Mouse (Mus musculus) kidney, embryonic 16.5 days (tissue): ENCODE data around the gene Nes. TPM values are rescaled to one million over a fixed set of nuclear protein-coding genes. Genes with fewer than 3 reads are reported as not detected.

ENCODE experiments used
- ATAC-seq: fragments of 200-750 bp; cut with Nextera tagmentation; 2 replicates; pipeline ENCODE4 v1.8.0; 2017; ENCODE audit warnings: moderate TSS enrichment; ENCODE audit not compliant: low FRiP score, low TSS enrichment
- H3K27ac ChIP-seq: fragments of 300-500 bp; sonication (generic); 2 replicates; pipeline ENCODE4 v1.5.1; 2014; ENCODE audit warnings: low read length
- H3K27me3 ChIP-seq: fragments of 300-500 bp; sonication (generic); 2 replicates; pipeline ENCODE4 v1.6.1; 2014; ENCODE audit warnings: low read length, control low read depth, mixed read lengths; ENCODE audit not compliant: insufficient read depth
- H3K36me3 ChIP-seq: fragments of 300-500 bp; sonication (generic); 2 replicates; pipeline ENCODE4 v1.6.1; 2014; ENCODE audit warnings: low read length, control low read depth, mixed read lengths; ENCODE audit not compliant: insufficient read depth
- H3K4me1 ChIP-seq: fragments of 300-500 bp; sonication (generic); 2 replicates; pipeline ENCODE4 v1.6.1; 2014; ENCODE audit warnings: low read length, control low read depth, mixed read lengths; ENCODE audit not compliant: insufficient read depth
- H3K4me2 ChIP-seq: fragments of 300-500 bp; sonication (generic); replicated peaks from 2 replicates; pipeline ENCODE4 v1.6.1; 2014; ENCODE audit warnings: low read depth, low read length
- H3K4me3 ChIP-seq: fragments of 300-500 bp; sonication (generic); 2 replicates; pipeline ENCODE4 v1.5.1; 2014; ENCODE audit warnings: mild to moderate bottlenecking, low read length
- H3K9ac ChIP-seq: fragments of 300-500 bp; sonication (generic); replicated peaks from 2 replicates; pipeline ENCODE4 v1.6.1; 2014; ENCODE audit warnings: low read length
- H3K9me3 ChIP-seq: fragments of 300-500 bp; sonication (generic); 2 replicates; pipeline ENCODE4 v1.6.1; 2016; ENCODE audit warnings: low read length, control low read depth
- WGBS: fragments of 180-500 bp; shearing (Covaris S2); extraction: QIAGEN DNeasy Blood & Tissue Kit; methylation state at CpG from one replicate; pipeline ENCODE4 v1.1.7; 2014; 5-methylcytosine and 5-hydroxymethylcytosine counted together
- polyA plus RNA-seq: library from polyadenylated mRNA; unstranded; fragments of >200 nt; fragmentation: Nextera tagmentation; extraction: Ambion mirVana; gene quantifications from 2 replicates; pipeline ENCODE4 v1.2.1, GENCODE M21; 2015

Gene Nes
- polyA plus RNA-seq = 25.7 and 26.6 TPM in 2 replicates

DNA sequence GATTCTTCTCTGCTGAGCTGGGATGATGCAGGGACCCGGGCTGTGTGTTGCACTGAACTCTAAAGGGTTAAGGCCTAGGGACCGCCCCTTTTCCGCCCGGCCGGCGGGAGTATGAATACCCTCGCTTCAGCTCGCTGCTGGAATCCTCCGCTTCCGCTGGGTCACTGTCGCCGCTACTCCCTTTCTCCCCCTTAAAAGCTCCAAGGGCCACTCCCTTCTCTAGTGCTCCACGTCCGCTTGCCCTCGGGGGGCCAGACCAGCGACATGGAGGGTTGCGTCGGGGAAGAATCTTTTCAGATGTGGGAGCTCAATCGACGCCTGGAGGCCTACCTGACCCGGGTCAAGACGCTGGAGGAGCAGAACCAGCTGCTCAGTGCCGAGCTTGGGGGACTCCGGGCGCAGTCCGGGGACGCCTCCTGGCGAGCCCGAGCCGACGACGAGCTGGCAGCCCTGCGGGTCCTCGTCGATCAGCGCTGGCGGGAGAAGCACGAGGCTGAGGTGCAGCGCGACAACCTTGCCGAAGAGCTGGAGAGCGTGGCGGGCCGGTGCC lies at the start of gene Nes:
TSS of gene Nes (plus strand) at position 140 of the 550 bp plus-strand sequence.
- H3K9me3 ChIP-seq = no peaks in the 10 kb centered on the region
- ATAC-seq = peak; percentile 72
- peak within 1 kb of the TSS; percentile 74 for H3K4me3 ChIP-seq
- H3K4me1 ChIP-seq = peaks cover 45% of the 10 kb centered on the region
- H3K4me2 ChIP-seq = peak within 1 kb of the TSS; percentile 91
- no peaks in the 10 kb centered on the region for H3K27me3 ChIP-seq
- peaks cover 9% of the 10 kb centered on the region; the same call in 1 of the 2 replicates for H3K36me3 ChIP-seq
- under 1% methylated on average over 44 of the region's 44 CpGs for WGBS
- H3K9ac ChIP-seq = peak within 1 kb of the TSS; percentile 85
- H3K27ac ChIP-seq = peak within 1 kb of the TSS; percentile 85

DNA sequence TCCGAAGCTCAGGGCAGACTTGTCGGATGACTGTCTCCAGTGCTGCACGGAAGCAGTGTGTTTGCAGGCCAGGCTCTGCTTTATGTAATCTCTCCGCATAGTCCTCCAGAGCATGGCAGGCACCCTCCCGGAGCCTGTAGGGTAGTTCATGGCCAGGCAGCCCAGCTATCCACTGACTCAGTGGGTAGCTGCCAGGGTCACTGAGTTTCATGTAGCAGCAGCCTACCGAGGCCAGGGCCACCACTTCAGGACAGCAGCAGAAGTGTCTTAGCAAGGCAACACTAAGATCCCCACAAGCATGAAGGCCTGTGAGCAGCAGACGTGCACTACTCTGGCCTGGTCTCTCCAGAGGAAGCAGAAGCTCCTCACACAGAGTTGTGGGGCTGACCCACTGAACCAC lies 45.9 kb upstream of the Nes start:
- no peak overlapping the region for H3K4me2 ChIP-seq
- H3K4me3 ChIP-seq = no peak overlapping the region
- H3K36me3 ChIP-seq = peaks cover 50% of the 10 kb centered on the region
- no peak for ATAC-seq
- no peak overlapping the region for H3K27ac ChIP-seq
- H3K4me1 ChIP-seq = peaks cover 9% of the 10 kb centered on the region
- WGBS = 88% methylated on average over 7 of the region's 7 CpGs
- no peaks in the 10 kb centered on the region for H3K9me3 ChIP-seq
- H3K27me3 ChIP-seq = no peaks in the 10 kb centered on the region
- no peak overlapping the region for H3K9ac ChIP-seq

DNA sequence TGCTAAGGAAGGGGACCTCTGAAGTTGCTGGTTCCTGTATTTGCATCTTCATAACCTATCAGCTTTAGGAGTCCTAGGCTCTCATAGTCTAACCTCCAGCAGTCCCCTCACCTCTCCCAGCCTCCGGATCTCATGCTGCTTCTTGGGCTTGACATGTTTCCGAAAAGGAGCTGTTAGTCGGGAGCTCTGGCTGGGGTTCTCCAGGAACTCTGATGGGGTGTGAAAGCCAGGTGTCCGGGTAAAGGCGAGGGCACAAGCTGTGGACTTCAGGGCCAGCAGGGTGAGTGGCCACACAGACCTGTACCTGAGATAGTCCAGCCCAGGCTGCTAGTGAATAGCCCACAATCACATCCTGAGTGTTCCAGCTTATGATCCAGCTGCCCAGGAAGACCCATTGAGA lies 43.4 kb upstream of the Nes start:
- H3K4me2 ChIP-seq = no peak overlapping the region
- 91% methylated on average over 5 of the region's 5 CpGs for WGBS
- no peaks in the 10 kb centered on the region for H3K27me3 ChIP-seq
- no peak overlapping the region for H3K4me3 ChIP-seq
- no peak overlapping the region for H3K9ac ChIP-seq
- no peak for ATAC-seq
- peaks cover 22% of the 10 kb centered on the region for H3K4me1 ChIP-seq
- peaks cover 51% of the 10 kb centered on the region for H3K36me3 ChIP-seq
- H3K27ac ChIP-seq = no peak overlapping the region
- no peaks in the 10 kb centered on the region for H3K9me3 ChIP-seq

GRCm38 (mm10) chr3:87929341-87930077 lies 41.4 kb upstream of the Nes start:
- peak overlapping the region; percentile 94 for H3K4me3 ChIP-seq
- peak overlapping the region; percentile 75 for H3K27ac ChIP-seq
- peak overlapping the region; percentile 84 for H3K9ac ChIP-seq
- peaks cover 22% of the 10 kb centered on the region for H3K4me1 ChIP-seq
- peak overlapping the region; percentile 86 for H3K4me2 ChIP-seq
- H3K36me3 ChIP-seq = peaks cover 40% of the 10 kb centered on the region
- no peaks in the 10 kb centered on the region for H3K9me3 ChIP-seq
- peak; percentile 47; the same call in 1 of the 2 replicates for ATAC-seq
- 4% methylated on average over 26 of the region's 26 CpGs for WGBS
- H3K27me3 ChIP-seq = no peaks in the 10 kb centered on the region

- peak; percentile 98 for ATAC-seq
- peak within 1 kb of the TSS; percentile 94 for H3K4me3 ChIP-seq
- peaks cover 22% of the 10 kb centered on the region for H3K4me1 ChIP-seq
- WGBS = under 1% methylated on average over 72 of the region's 78 CpGs
- H3K9me3 ChIP-seq = no peaks in the 10 kb centered on the region
- H3K27me3 ChIP-seq = no peaks in the 10 kb centered on the region
- H3K27ac ChIP-seq = peak within 1 kb of the TSS; percentile 87
- peaks cover 37% of the 10 kb centered on the region for H3K36me3 ChIP-seq
- H3K4me2 ChIP-seq = peak within 1 kb of the TSS; percentile 86
- H3K9ac ChIP-seq = peak within 1 kb of the TSS; percentile 84
Measured at GRCm38 (mm10) chr3:87930078-87930795, 40.6 kb upstream of the Nes start, which contains the start of the genes Isg20l2 and Rrnad1. Isg20l2 (plus strand) TSS chr3:87930314. Rrnad1 (minus strand) TSS chr3:87930717.

- Histone ChIP-seq H3K36me3 (peaks cover 43% of the 10 kb centered on the region), H3K4me1 (peaks cover 30% of the 10 kb centered on the region), H3K9me3 (no peaks in the 10 kb centered on the region), H3K9ac (no peak overlapping the region), H3K27me3 (no peaks in the 10 kb centered on the region), H3K27ac (no peak overlapping the region), H3K4me2 (no peak overlapping the region), H3K4me3 (no peak overlapping the region)
- 82% methylated on average over 5 of the region's 5 CpGs for WGBS
- no peak for ATAC-seq
Measured at GRCm38 (mm10) chr3:87934026-87934425, 36.9 kb upstream of the Nes start.

DNA sequence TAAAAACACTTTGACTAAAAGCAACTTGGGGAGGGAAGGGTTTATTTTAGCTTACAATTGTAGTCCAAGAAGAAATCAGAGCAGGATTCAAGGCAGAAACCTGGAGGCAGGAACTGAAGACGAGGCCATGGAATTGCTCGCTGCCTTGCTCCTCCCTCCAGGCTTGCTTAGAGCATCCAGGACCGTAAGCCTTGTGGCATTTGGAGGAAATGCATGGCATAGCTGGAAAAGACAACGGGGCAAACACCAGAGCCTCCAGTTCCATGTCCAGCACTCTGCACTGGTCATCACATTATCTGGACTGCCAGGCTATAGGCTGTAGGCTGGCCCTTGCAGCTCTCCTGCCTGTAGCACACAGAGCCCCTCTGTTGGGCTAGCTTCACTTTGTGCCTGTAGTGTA lies 36.4 kb upstream of the Nes start:
- 69% methylated on average over 4 of the region's 4 CpGs for WGBS
- no peak overlapping the region for H3K9ac ChIP-seq
- H3K27ac ChIP-seq = no peak overlapping the region
- peaks cover 26% of the 10 kb centered on the region for H3K4me1 ChIP-seq
- no peak overlapping the region for H3K4me2 ChIP-seq
- H3K27me3 ChIP-seq = no peaks in the 10 kb centered on the region
- peaks cover 47% of the 10 kb centered on the region for H3K36me3 ChIP-seq
- H3K9me3 ChIP-seq = no peaks in the 10 kb centered on the region
- ATAC-seq = no peak
- H3K4me3 ChIP-seq = no peak overlapping the region

GRCm38 (mm10) chr3:87935201-87935600 lies 35.7 kb upstream of the Nes start:
- no peak overlapping the region for H3K4me2 ChIP-seq
- peaks cover 54% of the 10 kb centered on the region for H3K36me3 ChIP-seq
- H3K27me3 ChIP-seq = no peaks in the 10 kb centered on the region
- ATAC-seq = no peak
- peaks cover 26% of the 10 kb centered on the region for H3K4me1 ChIP-seq
- WGBS = 73% methylated on average over 4 of the region's 4 CpGs
- H3K9ac ChIP-seq = no peak overlapping the region
- H3K27ac ChIP-seq = no peak overlapping the region
- H3K4me3 ChIP-seq = no peak overlapping the region
- H3K9me3 ChIP-seq = no peaks in the 10 kb centered on the region

- H3K36me3 ChIP-seq = peaks cover 57% of the 10 kb centered on the region
- 98% methylated on average over 2 of the region's 2 CpGs for WGBS
- ATAC-seq = peak; percentile 40
Measured at GRCm38 (mm10) chr3:87935776-87936175, 35.1 kb upstream of the Nes start.

More at GRCm38 (mm10) chr3:87935776-87936175, 35.1 kb upstream of the Nes start:
- no peaks in the 10 kb centered on the region for H3K9me3 ChIP-seq
- H3K4me3 ChIP-seq = no peak overlapping the region
- no peak overlapping the region for H3K27ac ChIP-seq
- peaks cover 26% of the 10 kb centered on the region for H3K4me1 ChIP-seq
- no peak overlapping the region for H3K4me2 ChIP-seq
- 0 out of 2 replicates have a peak overlapping the region, but pooled peaks have one; percentile 10 for H3K9ac ChIP-seq
- no peaks in the 10 kb centered on the region for H3K27me3 ChIP-seq
